Mouse (Mus musculus) heart, adult 11 months (tissue): ENCODE data around the gene Grm5.

Experiments used
- DNase-seq: peaks from one replicate; pipeline ENCODE4 v3.0.0; 2022

Grm5 gene

DNA sequence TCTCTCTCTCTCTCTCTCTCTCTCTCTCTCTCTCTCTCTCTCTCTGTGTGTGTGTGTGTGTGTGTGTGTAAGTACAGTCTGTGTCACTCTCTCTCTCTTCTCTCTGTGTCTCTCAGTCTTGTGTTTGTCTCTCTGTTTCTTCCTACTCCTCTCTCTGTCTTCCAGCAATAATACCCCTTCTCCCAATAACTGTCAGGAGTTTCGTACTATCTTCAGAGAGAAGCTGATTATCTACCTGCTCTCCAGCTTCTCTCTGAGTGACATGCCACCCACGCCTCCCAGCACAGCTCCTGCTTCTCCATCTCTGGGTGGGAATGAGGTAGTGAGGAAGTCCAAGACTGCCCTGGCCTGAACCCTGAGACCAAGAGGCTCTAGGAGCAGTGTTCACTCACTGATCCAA, at the start of gene Grm5:
Grm5 (plus strand) TSS at position 301 of the 400 bp plus-strand sequence.
- no peak for DNase-seq

DNA sequence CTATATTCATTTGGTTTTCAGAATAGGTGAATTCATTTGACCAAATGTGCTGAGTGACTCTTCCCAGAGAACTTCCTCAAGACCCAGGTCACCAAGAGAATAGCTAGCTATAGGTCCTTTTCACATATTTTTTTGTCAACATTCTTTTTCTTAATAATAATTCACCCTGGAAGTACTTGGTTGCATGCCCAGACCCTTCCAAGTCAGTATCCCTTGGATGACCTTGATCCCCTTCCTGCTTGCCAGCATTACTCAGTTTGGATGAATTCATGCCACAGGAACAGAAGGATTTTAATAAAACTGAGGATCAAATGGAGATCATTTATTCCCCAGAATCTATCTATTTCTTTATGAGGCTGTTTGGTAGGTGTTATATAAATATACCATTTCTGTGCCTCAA, 44.9 kb upstream of the Grm5 start:
- no peak for DNase-seq

DNA sequence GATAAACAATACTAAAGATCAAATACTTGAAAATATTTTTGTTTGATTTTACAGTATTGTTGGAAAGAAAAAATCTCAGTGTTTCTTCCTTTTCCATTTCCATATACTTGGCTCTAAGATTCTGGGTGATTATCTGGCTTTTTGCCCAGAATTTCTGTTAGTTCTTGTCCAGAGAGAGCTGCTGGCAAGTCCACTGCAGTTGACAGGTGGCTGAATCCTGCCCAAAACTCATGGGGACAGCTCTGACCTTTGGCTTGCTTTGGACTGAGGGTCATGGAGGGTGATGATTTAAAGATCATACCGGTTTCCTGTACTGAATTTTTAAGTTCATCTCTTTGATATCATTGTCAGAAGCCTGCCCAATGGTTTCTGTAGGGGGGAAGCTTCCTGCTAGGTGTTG, 18.7 kb upstream of the Grm5 start:
- DNase-seq, result peak; percentile 79

- no peak for DNase-seq
Measured at GRCm38 (mm10) chr7:87566476-87566875, 17.5 kb upstream of the Grm5 start.

GRCm38 (mm10) chr7:87584281-87584701, 323 bp downstream of the Grm5 start:
- DNase-seq, result peak; percentile 52

DNA sequence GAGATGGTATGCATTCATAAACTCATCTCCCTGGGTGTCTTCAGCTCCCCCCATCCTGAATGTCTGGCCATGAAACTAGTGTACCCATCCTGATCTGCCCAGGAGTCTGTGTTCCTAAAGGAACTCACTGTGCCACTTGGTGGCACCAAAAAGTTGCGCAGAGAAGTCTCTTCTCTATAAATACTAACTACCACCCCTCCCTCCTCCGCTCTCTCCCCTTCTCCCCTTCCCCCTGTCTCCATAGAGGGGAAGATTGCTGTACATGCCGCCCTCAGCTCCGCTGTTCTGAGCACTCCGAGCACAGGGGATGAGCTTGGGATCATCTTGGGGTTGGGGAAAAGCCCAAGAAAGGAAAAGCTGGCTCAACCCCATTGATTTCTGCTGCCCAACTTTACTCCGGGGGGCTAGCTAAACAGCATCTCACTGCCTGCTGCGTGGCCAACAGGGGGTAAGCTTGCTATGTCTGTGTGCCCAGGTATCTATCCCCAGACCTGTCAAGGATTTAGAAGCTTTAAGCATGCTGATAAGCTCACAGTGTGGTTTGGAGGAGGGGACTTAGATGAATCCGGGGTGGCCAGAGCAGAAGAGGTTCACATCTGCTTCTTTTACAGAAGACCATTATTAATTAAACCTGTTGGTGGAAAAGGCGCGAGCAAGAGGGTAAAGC, 2.4 kb downstream of the Grm5 start:
- peak; percentile 80 for DNase-seq

- DNase-seq, result no peak
Measured at GRCm38 (mm10) chr7:87587976-87588375, 4.0 kb downstream of the Grm5 start.

DNA sequence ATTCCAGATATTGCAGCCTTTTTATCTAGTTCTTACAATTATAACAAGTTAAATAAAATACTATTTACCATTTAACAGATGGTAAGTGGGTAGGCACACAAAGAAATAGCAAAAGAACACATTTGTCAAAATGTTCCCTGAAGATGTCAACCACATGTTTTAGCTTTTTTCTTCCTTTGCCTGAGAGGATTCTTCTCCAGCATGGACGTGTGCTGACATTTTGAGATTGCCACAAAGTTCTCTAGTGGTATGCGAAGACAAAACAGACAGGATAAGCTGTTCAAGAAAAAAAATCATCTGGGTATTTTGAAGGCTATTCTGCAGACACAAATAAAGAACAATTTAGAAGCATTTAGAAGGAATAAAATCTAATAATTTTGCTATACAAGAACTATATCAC, 42.3 kb downstream of the Grm5 start:
- DNase-seq, result no peak

DNA sequence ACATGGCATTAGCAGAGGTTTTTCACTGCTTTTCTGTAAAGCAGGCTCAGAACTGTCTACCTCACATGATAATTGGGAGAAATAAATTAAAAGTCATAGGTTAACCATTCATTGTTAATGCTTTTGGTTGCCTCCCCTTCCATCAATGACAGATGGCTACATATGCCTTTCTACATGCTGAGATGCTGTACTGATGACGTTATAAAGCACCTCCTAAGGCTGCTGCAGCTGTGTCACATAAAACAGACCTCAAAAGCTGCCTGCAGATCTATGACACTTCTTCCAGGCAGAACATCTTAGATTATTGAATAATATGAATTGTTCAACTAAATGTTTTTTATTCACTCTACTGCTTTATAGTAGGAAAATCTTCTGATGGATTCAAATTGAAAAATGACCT, 51.6 kb downstream of the Grm5 start:
- no peak for DNase-seq

- DNase-seq, result no peak
Measured at GRCm38 (mm10) chr7:87650610-87651009, 66.6 kb downstream of the Grm5 start.

DNA sequence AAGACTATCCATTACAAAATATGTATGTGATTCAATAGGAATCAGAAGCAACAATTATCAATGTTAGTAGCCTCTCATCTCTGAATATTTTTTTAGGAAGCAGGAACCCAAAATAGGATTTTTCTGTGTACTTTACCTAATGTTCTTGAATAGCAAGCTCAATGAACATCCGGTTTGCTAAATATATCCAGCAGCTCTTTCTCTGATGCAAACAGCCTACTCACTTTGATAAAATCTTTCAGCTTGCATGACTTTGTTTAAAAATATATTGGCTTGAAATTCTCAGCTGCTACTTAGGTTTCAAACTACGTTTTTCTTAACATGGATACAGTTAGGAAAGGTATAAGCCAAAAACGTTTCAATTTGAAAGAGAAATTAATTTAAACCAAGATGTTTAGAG, 77.8 kb downstream of the Grm5 start:
- no peak for DNase-seq

DNA sequence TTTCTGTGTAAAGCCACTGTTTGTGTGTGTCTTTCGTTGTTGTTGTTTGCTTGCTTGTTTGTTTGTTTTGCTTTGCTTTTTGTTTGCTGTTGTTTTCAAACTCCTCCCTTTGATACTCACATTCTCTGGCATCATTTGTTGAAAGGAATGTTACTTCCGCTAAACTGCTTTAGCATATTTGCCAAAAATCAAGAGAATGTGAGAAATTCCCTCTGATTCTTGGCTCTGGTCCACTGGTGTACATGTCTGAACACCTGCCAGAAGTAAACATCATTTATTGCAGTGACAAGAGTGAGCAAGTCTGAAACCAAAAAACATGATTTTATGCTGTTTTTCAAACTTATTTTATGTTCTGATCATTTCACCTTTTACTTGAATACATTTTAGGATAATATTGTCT, 80.1 kb downstream of the Grm5 start:
- DNase-seq, result no peak

GRCm38 (mm10) chr7:87716393-87716792, 132.4 kb downstream of the Grm5 start:
- no peak for DNase-seq

DNA sequence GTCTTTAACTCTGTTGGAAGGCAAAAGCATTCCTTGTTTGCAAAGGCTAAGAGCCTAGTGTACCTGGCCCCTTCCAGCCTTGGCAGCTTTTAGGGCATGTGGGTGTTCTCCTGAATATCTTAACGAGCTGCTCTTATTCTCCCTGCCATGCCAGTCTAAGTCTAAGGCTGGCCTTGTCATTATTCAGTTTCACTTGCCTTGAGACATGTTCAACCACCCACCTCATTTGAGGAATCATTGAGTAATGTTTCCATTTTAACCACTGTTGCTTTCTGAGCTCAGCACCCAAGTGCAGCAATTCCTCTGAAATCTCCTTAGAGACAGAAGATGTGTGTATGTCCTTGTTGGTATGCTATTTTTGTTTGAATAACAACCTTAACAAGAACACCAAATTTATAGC, 134.7 kb downstream of the Grm5 start:
- no peak for DNase-seq

- no peak for DNase-seq
Measured at GRCm38 (mm10) chr7:87734511-87734910, 150.5 kb downstream of the Grm5 start.

DNA sequence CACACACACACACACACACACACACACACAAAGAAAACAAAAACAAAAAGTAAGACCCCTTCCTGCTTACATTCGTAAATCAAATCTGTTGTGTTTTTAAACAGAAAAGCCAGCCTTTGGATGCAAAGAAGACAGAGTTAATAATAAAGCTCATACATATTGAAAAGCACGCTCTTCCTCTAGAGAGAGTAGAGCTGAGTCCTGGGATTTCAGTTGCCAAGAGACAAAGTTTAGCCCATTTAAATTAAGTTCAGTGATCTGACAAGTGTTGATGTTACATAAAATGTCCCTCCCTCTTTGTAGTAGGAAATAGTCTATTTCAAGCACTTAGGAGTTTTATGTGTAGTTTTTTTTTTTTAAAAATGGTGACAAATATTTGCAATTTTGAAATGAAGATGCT, 178.0 kb downstream of the Grm5 start:
- no peak for DNase-seq

- no peak for DNase-seq
Measured at GRCm38 (mm10) chr7:87762376-87762775, 178.4 kb downstream of the Grm5 start.

DNA sequence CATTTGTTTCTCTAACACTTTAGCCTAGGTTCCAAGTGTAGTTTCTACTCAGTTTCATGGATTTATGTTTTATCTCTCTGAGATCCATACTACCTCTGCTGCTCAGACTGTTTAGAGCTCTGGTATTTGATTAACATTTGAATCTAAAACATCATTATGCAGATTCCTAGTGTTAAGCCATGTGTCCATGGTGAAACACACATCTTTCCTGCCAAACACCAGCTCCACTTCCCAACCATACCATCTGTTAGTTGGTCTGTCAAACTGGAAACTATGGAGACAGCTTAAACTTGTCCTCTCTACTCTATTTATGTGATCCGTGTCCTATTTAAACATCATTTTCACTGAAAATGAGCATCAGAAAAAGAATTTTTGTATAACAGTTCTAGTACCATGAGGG, 203.6 kb downstream of the Grm5 start:
- no peak for DNase-seq

- DNase-seq, result no peak
Measured at GRCm38 (mm10) chr7:87788963-87789362, 205.0 kb downstream of the Grm5 start.

DNA sequence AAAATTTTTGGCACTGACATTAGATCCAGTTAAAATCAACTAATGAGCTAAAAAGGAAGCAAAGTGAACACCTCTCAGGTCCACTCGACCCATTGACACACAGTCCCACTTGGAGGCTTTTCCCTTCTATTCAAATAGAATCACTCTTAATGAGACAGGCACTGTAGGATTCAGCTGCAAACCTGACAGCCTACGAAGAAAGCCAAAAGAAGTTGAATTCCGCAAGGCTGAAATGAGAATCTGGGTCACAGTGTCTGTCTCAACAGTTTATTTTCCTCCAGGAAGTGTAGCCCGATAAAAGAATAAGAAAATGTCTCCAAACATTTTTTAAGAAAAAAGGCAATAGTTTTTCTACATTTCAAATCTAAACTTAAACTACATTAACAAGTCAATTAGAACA, 209.9 kb downstream of the Grm5 start:
- DNase-seq, result no peak

GRCm38 (mm10) chr7:87824898-87825297, 240.9 kb downstream of the Grm5 start:
- DNase-seq, result peak; percentile 76

- no peak for DNase-seq
Measured at GRCm38 (mm10) chr7:87834669-87835068, 250.7 kb downstream of the Grm5 start.

DNA sequence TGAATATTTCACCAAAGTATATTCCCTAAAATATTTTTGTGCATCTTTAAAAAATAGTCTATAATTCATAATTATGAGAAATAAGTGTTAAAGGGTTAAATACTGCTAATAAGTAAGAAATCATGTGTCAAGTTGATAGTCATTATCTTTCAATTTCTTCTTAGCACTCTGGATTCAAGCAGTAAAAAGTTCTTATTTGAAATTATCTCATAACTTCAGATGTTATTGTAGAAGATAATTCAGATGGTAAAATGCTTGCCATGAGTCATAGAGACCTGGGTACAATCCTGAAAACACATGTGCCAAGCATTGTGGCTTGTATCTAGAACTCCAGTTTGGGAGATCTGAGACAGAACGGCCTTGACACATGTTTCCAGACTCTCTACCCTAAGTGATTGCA, 254.6 kb downstream of the Grm5 start:
- no peak for DNase-seq

DNA sequence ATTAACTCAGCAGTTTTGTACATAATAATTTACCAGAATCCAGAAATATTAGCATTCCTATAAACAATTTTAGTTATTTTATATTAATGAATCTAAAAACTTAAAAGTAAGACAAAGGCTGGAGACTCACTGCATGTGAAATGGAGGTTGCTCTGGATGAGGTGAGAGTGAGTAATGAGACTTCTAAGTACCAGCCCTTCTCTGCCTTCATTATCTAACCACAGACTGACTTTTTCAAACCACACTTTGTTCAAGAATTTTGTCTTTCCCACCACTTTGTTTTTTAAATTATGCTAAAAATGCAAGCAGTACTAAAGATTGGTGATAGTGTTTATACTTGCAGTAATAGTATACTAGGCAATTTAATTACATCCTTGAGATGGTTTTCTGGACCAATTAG, 259.5 kb downstream of the Grm5 start:
- DNase-seq, result no peak

DNA sequence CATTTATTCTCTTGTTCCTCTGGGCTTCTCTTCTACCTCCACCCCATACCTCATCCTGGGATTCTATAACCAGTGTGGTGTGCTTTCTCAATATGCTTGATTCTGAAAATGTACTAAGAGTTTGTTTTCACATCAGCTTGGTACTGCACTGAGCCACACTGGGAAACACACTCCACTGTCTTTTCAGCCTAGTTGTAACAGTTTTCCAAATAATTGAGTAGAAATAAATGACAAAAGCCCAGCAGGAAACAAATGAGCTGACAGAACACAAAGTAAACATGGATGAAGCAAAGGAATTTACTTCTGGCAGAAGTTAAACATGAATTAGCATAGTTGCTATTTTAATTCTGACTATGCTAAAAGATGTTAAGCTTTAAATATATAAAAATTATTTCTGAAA, 262.1 kb downstream of the Grm5 start:
- DNase-seq, result no peak

DNA sequence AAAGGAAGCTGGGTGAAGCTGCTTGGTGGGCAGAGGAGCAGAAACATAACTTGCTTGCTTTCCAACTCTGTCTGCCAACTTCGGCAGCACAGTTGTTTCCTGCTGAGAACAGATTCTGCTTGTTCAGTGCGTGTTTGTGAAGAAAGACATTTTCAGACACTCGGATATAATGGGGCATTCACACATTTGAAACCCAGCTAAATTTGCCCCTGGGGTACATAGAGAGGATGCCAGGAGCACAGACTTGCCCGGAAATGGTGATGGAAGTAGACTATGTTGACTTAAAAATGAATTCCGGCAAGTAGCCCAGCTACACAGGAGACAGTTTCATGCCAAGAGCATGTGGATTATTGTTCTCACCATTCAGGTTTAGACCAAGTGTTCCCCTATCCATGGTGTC, 342.0 kb downstream of the Grm5 start:
- DNase-seq, result peak; percentile 88
